Mouse (Mus musculus): ENCODE results near the gene Drd5. TPM values are rescaled to one million over a fixed set of nuclear protein-coding genes. Genes with fewer than 3 reads are reported as not detected.

The Drd5 gene
- not detected in 2 replicates for polyA plus RNA-seq (2015; fragmentation: Nextera tagmentation; extraction: Ambion mirVana)

DNA sequence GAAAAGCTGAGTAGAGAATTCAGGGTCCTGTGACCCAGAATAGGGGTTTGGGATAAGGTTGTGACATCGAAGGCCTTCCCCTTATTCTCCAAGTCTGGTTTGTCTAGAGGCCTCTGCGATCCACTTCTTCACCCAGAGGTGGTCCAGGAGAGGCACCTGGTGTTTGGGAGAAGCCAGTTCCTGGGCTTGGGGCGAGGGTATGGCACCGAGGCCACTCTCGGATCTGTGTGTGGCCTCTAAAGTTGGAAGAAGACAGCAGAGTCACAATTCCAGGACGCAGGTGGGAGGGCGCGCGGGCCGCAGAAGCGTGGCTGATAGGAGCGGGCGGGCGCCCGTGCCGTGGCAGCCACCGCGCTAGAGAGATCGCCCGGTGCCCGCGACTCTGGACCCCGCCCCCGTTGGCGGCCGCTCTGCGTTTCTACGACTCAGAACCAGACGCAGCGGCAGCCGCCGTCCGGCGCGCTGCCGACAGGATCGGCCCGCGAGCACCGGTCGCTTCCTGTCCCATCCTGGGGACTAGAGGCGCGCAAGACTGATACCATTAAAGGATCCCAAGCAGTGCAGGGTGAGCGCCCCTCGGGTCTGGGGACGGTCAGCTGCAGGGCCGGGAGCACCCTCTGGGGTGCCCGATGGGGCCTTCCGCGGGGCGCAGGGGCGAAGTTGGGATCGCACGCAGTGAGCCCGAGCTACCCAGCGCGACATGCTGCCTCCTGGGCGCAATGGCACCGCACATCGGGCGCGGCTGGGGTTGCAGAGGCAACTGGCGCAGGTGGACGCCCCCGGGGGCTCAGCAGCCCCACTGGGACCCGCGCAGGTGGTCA lies at the start of gene Drd5:
Drd5 (plus strand) TSS at position 402 of the 821 bp plus-strand sequence.
- Histone ChIP-seq H3K27me3 (replicated peaks; ENCODE audit: control insufficient read depth, insufficient read depth, low read length) (peaks cover 41% of the 10 kb centered on the region), H3K4me3 (ENCODE audit: low read length) (peak within 1 kb of the TSS; percentile 38), H3K4me1 (ENCODE audit: control insufficient read depth, insufficient read depth, low read length) (no peaks in the 10 kb centered on the region), H3K27ac (ENCODE audit: low read length) (no peak within 1 kb of the TSS), H3K9me3 (ENCODE audit: control insufficient read depth, low read length) (no peaks in the 10 kb centered on the region), H3K9ac (ENCODE audit: low read depth, low read length) (no peak within 1 kb of the TSS), H3K36me3 (ENCODE audit: control insufficient read depth, insufficient read depth, low read length) (no peaks in the 10 kb centered on the region), H3K4me2 (ENCODE audit: low read depth, low read length) (peak within 1 kb of the TSS; percentile 49)
- ATAC-seq: no peak
- 3% methylated on average over 67 of the region's 67 CpGs for WGBS

GRCm38 (mm10) chr5:38270942-38271341 lies 48.2 kb upstream of the Drd5 start:
- Histone ChIP-seq H3K27ac (ENCODE audit: low read length) (no peak overlapping the region), H3K4me2 (ENCODE audit: low read depth, low read length) (no peak overlapping the region), H3K4me3 (ENCODE audit: low read length) (no peak overlapping the region), H3K9ac (ENCODE audit: low read depth, low read length) (no peak overlapping the region), H3K27me3 (replicated peaks; ENCODE audit: control insufficient read depth, insufficient read depth, low read length) (peaks cover 16% of the 10 kb centered on the region), H3K4me1 (ENCODE audit: control insufficient read depth, insufficient read depth, low read length) (no peaks in the 10 kb centered on the region), H3K36me3 (ENCODE audit: control insufficient read depth, insufficient read depth, low read length) (peaks cover 3% of the 10 kb centered on the region; the same call in 1 of the 2 replicates), H3K9me3 (ENCODE audit: control insufficient read depth, low read length) (no peaks in the 10 kb centered on the region)
- ATAC-seq: no peak
- 87% methylated on average over 3 of the region's 3 CpGs for whole genome bisulfite sequencing

- Histone ChIP-seq H3K9ac (ENCODE audit: low read depth, low read length) (no peak overlapping the region), H3K36me3 (ENCODE audit: control insufficient read depth, insufficient read depth, low read length) (no peaks in the 10 kb centered on the region), H3K4me1 (ENCODE audit: control insufficient read depth, insufficient read depth, low read length) (peaks cover 7% of the 10 kb centered on the region), H3K27me3 (replicated peaks; ENCODE audit: control insufficient read depth, insufficient read depth, low read length) (peaks cover 42% of the 10 kb centered on the region), H3K9me3 (ENCODE audit: control insufficient read depth, low read length) (no peaks in the 10 kb centered on the region), H3K4me3 (ENCODE audit: low read length) (no peak overlapping the region), H3K4me2 (ENCODE audit: low read depth, low read length) (no peak overlapping the region), H3K27ac (ENCODE audit: low read length) (no peak overlapping the region)
- WGBS: 86% methylated on average over 4 of the region's 4 CpGs
- 0 out of 2 replicates have a peak, but pooled peaks have one; percentile 16 for ATAC-seq
Measured at GRCm38 (mm10) chr5:38273831-38274230, 45.3 kb upstream of the Drd5 start.

DNA sequence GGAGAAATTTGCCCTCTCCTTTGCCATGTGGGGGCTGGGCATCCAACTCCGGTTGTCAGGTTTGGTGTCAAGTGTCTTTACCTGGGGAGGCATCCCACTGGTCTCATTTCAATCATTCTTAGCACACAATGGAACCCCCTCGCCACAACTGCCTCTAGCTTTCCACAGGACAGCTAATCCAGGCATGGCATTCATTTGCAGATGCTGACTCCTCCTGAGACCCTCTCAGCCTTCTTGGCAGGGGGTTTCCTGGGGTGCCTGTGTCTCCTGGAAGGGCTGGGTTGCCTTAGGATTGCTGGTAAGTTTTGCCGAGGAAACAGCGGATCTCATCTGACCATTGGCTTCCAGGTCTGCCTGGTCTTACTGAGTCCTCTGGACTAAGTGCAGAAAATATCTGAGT lies 43.4 kb upstream of the Drd5 start, which contains the start of gene Otop1:
Otop1 (plus strand) TSS at position 202 of the 400 bp plus-strand sequence.
- Histone ChIP-seq H3K4me2 (ENCODE audit: low read depth, low read length) (no peak within 1 kb of the TSS), H3K4me1 (ENCODE audit: control insufficient read depth, insufficient read depth, low read length) (peaks cover 7% of the 10 kb centered on the region), H3K27ac (ENCODE audit: low read length) (no peak within 1 kb of the TSS), H3K9me3 (ENCODE audit: control insufficient read depth, low read length) (no peaks in the 10 kb centered on the region), H3K27me3 (replicated peaks; ENCODE audit: control insufficient read depth, insufficient read depth, low read length) (peaks cover 48% of the 10 kb centered on the region), H3K9ac (ENCODE audit: low read depth, low read length) (no peak within 1 kb of the TSS), H3K36me3 (ENCODE audit: control insufficient read depth, insufficient read depth, low read length) (no peaks in the 10 kb centered on the region), H3K4me3 (ENCODE audit: low read length) (no peak within 1 kb of the TSS; the same call in 1 of the 2 replicates)
- no peak for ATAC-seq
- 7% methylated on average over 4 of the region's 4 CpGs for WGBS

DNA sequence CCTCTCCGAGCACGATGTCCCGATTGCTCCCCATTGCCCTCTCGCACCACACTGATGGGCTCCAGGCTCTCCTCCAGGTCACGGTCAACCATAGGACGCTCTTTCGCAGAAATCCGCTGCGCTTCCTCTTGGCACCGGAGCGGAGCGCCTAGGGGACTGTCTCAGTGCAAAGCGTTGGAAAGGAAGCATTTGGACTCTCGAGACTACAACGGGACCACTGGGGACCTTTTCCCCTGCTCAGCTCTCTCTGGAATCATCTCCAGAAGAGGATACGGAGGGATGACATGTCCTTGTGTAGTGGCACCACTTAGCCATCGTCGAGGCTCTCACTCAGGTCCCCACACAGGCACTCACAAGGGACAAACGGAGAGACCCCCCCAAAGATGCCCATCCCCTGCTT lies 42.7 kb upstream of the Drd5 start:
- H3K27me3 ChIP-seq (replicated peaks; ENCODE audit: control insufficient read depth, insufficient read depth, low read length): peaks cover 48% of the 10 kb centered on the region
- H3K27ac ChIP-seq (ENCODE audit: low read length): no peak overlapping the region
- no peak overlapping the region for H3K4me2 ChIP-seq (ENCODE audit: low read depth, low read length)
- ATAC-seq: no peak
- H3K4me1 ChIP-seq (ENCODE audit: control insufficient read depth, insufficient read depth, low read length): peaks cover 7% of the 10 kb centered on the region
- no peaks in the 10 kb centered on the region for H3K9me3 ChIP-seq (ENCODE audit: control insufficient read depth, low read length)
- no peak overlapping the region; the same call in 1 of the 2 replicates for H3K4me3 ChIP-seq (ENCODE audit: low read length)
- no peak overlapping the region for H3K9ac ChIP-seq (ENCODE audit: low read depth, low read length)
- WGBS: 1% methylated on average over 19 of the region's 19 CpGs
- H3K36me3 ChIP-seq (ENCODE audit: control insufficient read depth, insufficient read depth, low read length): no peaks in the 10 kb centered on the region

GRCm38 (mm10) chr5:38277098-38277866 lies 41.9 kb upstream of the Drd5 start:
- Histone ChIP-seq H3K4me3 (ENCODE audit: low read length) (peak overlapping the region; percentile 35), H3K9me3 (ENCODE audit: control insufficient read depth, low read length) (no peaks in the 10 kb centered on the region), H3K9ac (ENCODE audit: low read depth, low read length) (no peak overlapping the region), H3K27ac (ENCODE audit: low read length) (no peak overlapping the region), H3K36me3 (ENCODE audit: control insufficient read depth, insufficient read depth, low read length) (no peaks in the 10 kb centered on the region), H3K4me2 (ENCODE audit: low read depth, low read length) (peak overlapping the region; percentile 27), H3K4me1 (ENCODE audit: control insufficient read depth, insufficient read depth, low read length) (peaks cover 7% of the 10 kb centered on the region), H3K27me3 (replicated peaks; ENCODE audit: control insufficient read depth, insufficient read depth, low read length) (peaks cover 48% of the 10 kb centered on the region)
- WGBS: 2% methylated on average over 55 of the region's 65 CpGs
- ATAC-seq: no peak

- H3K9ac ChIP-seq (ENCODE audit: low read depth, low read length): no peak overlapping the region
- H3K9me3 ChIP-seq (ENCODE audit: control insufficient read depth, low read length): no peaks in the 10 kb centered on the region
- 17% methylated on average over 12 of the region's 12 CpGs for WGBS
- H3K4me3 ChIP-seq (ENCODE audit: low read length): no peak overlapping the region; the same call in 1 of the 2 replicates
- peaks cover 48% of the 10 kb centered on the region for H3K27me3 ChIP-seq (replicated peaks; ENCODE audit: control insufficient read depth, insufficient read depth, low read length)
- no peaks in the 10 kb centered on the region for H3K36me3 ChIP-seq (ENCODE audit: control insufficient read depth, insufficient read depth, low read length)
- ATAC-seq: no peak
- H3K4me1 ChIP-seq (ENCODE audit: control insufficient read depth, insufficient read depth, low read length): peaks cover 7% of the 10 kb centered on the region
- H3K27ac ChIP-seq (ENCODE audit: low read length): no peak overlapping the region
- H3K4me2 ChIP-seq (ENCODE audit: low read depth, low read length): no peak overlapping the region
Measured at GRCm38 (mm10) chr5:38277936-38278600, 41.1 kb upstream of the Drd5 start.

GRCm38 (mm10) chr5:38280075-38280474 lies 39.1 kb upstream of the Drd5 start:
- Histone ChIP-seq H3K9me3 (ENCODE audit: control insufficient read depth, low read length) (no peaks in the 10 kb centered on the region), H3K36me3 (ENCODE audit: control insufficient read depth, insufficient read depth, low read length) (no peaks in the 10 kb centered on the region), H3K4me2 (ENCODE audit: low read depth, low read length) (no peak overlapping the region), H3K27me3 (replicated peaks; ENCODE audit: control insufficient read depth, insufficient read depth, low read length) (peaks cover 39% of the 10 kb centered on the region), H3K4me3 (ENCODE audit: low read length) (no peak overlapping the region), H3K9ac (ENCODE audit: low read depth, low read length) (no peak overlapping the region), H3K4me1 (ENCODE audit: control insufficient read depth, insufficient read depth, low read length) (peaks cover 7% of the 10 kb centered on the region), H3K27ac (ENCODE audit: low read length) (no peak overlapping the region)
- no peak for ATAC-seq
- WGBS: 33% methylated on average over 1 of the region's 1 CpGs

- H3K9ac ChIP-seq (ENCODE audit: low read depth, low read length): no peak overlapping the region
- no peak overlapping the region for H3K4me3 ChIP-seq (ENCODE audit: low read length)
- no peak overlapping the region for H3K27ac ChIP-seq (ENCODE audit: low read length)
- WGBS: 64% methylated on average over 9 of the region's 9 CpGs
- no peaks in the 10 kb centered on the region for H3K9me3 ChIP-seq (ENCODE audit: control insufficient read depth, low read length)
- no peaks in the 10 kb centered on the region for H3K4me1 ChIP-seq (ENCODE audit: control insufficient read depth, insufficient read depth, low read length)
- no peaks in the 10 kb centered on the region for H3K27me3 ChIP-seq (replicated peaks; ENCODE audit: control insufficient read depth, insufficient read depth, low read length)
- H3K36me3 ChIP-seq (ENCODE audit: control insufficient read depth, insufficient read depth, low read length): no peaks in the 10 kb centered on the region
- H3K4me2 ChIP-seq (ENCODE audit: low read depth, low read length): no peak overlapping the region
- no peak for ATAC-seq
Measured at GRCm38 (mm10) chr5:38285724-38286123, 33.4 kb upstream of the Drd5 start.

All from intestine, embryonic 16.5 days (tissue).